Mouse (Mus musculus) hindbrain, embryonic 15.5 days (tissue): Measurements from ENCODE around the gene Prkd2. TPM values are rescaled to one million over a fixed set of nuclear protein-coding genes. Genes with fewer than 3 reads are reported as not detected.

Source experiments
- ATAC-seq: fragments of 200-750 bp; cut with Nextera tagmentation; 2 replicates; pipeline ENCODE4 v1.8.0; 2017; ENCODE audit warnings: low read depth, moderate number of reproducible peaks, moderate TSS enrichment; ENCODE audit not compliant: low FRiP score
- H3K27ac ChIP-seq: fragments of 300-500 bp; sonication (generic); replicated peaks from 2 replicates; pipeline ENCODE4 v1.5.1; 2015; ENCODE audit warnings: mild to moderate bottlenecking, inconsistent platforms
- H3K27me3 ChIP-seq: fragments of 300-500 bp; sonication (generic); 2 replicates; pipeline ENCODE4 v1.6.1; 2015; ENCODE audit warnings: control low read depth, inconsistent platforms
- H3K36me3 ChIP-seq: fragments of 300-500 bp; sonication (generic); 2 replicates; pipeline ENCODE4 v1.6.1; 2015; ENCODE audit warnings: control low read depth, inconsistent platforms
- H3K4me1 ChIP-seq: fragments of 300-500 bp; sonication (generic); replicated peaks from 2 replicates; pipeline ENCODE4 v1.6.1; 2015; ENCODE audit warnings: control low read depth, inconsistent platforms
- H3K4me2 ChIP-seq: fragments of 300-500 bp; sonication (generic); 2 replicates; pipeline ENCODE4 v1.6.1; 2015; ENCODE audit warnings: moderate library complexity, mild to moderate bottlenecking, inconsistent platforms
- H3K4me3 ChIP-seq: fragments of 300-500 bp; sonication (generic); 2 replicates; pipeline ENCODE4 v1.5.1; 2015; ENCODE audit warnings: mild to moderate bottlenecking, inconsistent platforms
- H3K9ac ChIP-seq: fragments of 300-500 bp; sonication (generic); 2 replicates; pipeline ENCODE4 v1.6.1; 2015; ENCODE audit warnings: inconsistent platforms
- H3K9me3 ChIP-seq: fragments of 300-500 bp; sonication (generic); 2 replicates; pipeline ENCODE4 v1.6.1; 2016; ENCODE audit warnings: control low read depth, inconsistent platforms
- whole genome bisulfite sequencing: fragments of 180-500 bp; shearing (Covaris S2); methylation state at CpG from one replicate; pipeline ENCODE4 v1.1.7; 2015; 5-methylcytosine and 5-hydroxymethylcytosine counted together
- polyA plus RNA-seq: library from polyadenylated mRNA; unstranded; fragments of >200 nt; fragmentation: Nextera tagmentation; extraction: Ambion mirVana; gene quantifications from 2 replicates; pipeline ENCODE4 v1.2.1, GENCODE M21; 2015

Gene Prkd2
- polyA plus RNA-seq, 1 experiment from 2014 or later, result 6.7 TPM

- Histone ChIP-seq H3K27me3 (no peaks in the 10 kb centered on the region), H3K27ac (no peak overlapping the region), H3K36me3 (peaks cover 48% of the 10 kb centered on the region), H3K9ac (no peak overlapping the region), H3K4me2 (no peak overlapping the region), H3K4me3 (no peak overlapping the region), H3K9me3 (no peaks in the 10 kb centered on the region), H3K4me1 (peaks cover 37% of the 10 kb centered on the region)
- 90% methylated on average over 32 of the region's 32 CpGs for WGBS
- no peak for ATAC-seq
Measured at GRCm38 (mm10) chr7:16915461-16916340, 73.0 kb downstream of the Prkd2 start.

GRCm38 (mm10) chr7:16916342-16917265 is 73.9 kb downstream of the Prkd2 start:
- Histone ChIP-seq H3K4me3 (no peak overlapping the region), H3K4me1 (peaks cover 46% of the 10 kb centered on the region), H3K36me3 (peaks cover 48% of the 10 kb centered on the region), H3K9ac (no peak overlapping the region), H3K27me3 (no peaks in the 10 kb centered on the region), H3K4me2 (no peak overlapping the region), H3K27ac (no peak overlapping the region), H3K9me3 (no peaks in the 10 kb centered on the region)
- no peak for ATAC-seq
- 79% methylated on average over 29 of the region's 30 CpGs for WGBS

GRCm38 (mm10) chr7:16917447-16917846 is 74.7 kb downstream of the Prkd2 start:
- no peak for ATAC-seq
- Histone ChIP-seq H3K4me1 (peaks cover 55% of the 10 kb centered on the region), H3K9ac (no peak overlapping the region), H3K4me3 (no peak overlapping the region), H3K9me3 (no peaks in the 10 kb centered on the region), H3K27me3 (no peaks in the 10 kb centered on the region), H3K4me2 (no peak overlapping the region), H3K36me3 (peaks cover 48% of the 10 kb centered on the region), H3K27ac (no peak overlapping the region)
- 59% methylated on average over 11 of the region's 11 CpGs for WGBS

GRCm38 (mm10) chr7:16918014-16918413 is 75.3 kb downstream of the Prkd2 start:
- Histone ChIP-seq H3K9ac (no peak overlapping the region), H3K27me3 (no peaks in the 10 kb centered on the region), H3K27ac (peak overlapping the region; percentile 22; the same call in 1 of the 2 replicates), H3K9me3 (no peaks in the 10 kb centered on the region), H3K4me3 (no peak overlapping the region), H3K36me3 (peaks cover 48% of the 10 kb centered on the region), H3K4me1 (peaks cover 57% of the 10 kb centered on the region), H3K4me2 (no peak overlapping the region)
- WGBS, result 47% methylated on average over 9 of the region's 9 CpGs
- ATAC-seq, result no peak

- Histone ChIP-seq H3K27ac (0 out of 2 replicates have a peak overlapping the region, but pooled peaks have one; percentile 22), H3K4me2 (no peak overlapping the region), H3K9ac (no peak overlapping the region)
Measured at GRCm38 (mm10) chr7:16918670-16919069, 76.0 kb downstream of the Prkd2 start.

GRCm38 (mm10) chr7:16919395-16920149 is 76.9 kb downstream of the Prkd2 start:
- ATAC-seq, result no peak
- H3K4me2 ChIP-seq, result peak overlapping the region; percentile 89
- H3K36me3 ChIP-seq, result peaks cover 43% of the 10 kb centered on the region
- WGBS, result 76% methylated on average over 13 of the region's 13 CpGs
- no peaks in the 10 kb centered on the region for H3K9me3 ChIP-seq
- H3K9ac ChIP-seq, result peak overlapping the region; percentile 37
- peaks cover 58% of the 10 kb centered on the region for H3K4me1 ChIP-seq
- peak overlapping the region; percentile 88 for H3K4me3 ChIP-seq
- H3K27me3 ChIP-seq, result no peaks in the 10 kb centered on the region
- H3K27ac ChIP-seq, result 0 out of 2 replicates have a peak overlapping the region, but pooled peaks have one; percentile 16

More at GRCm38 (mm10) chr7:16918670-16919069, 76.0 kb downstream of the Prkd2 start:
- Histone ChIP-seq H3K36me3 (peaks cover 48% of the 10 kb centered on the region), H3K27me3 (no peaks in the 10 kb centered on the region), H3K4me3 (no peak overlapping the region), H3K9me3 (no peaks in the 10 kb centered on the region), H3K4me1 (peaks cover 57% of the 10 kb centered on the region)
- 76% methylated on average over 3 of the region's 3 CpGs for WGBS
- ATAC-seq, result no peak

Other genes with a start within 250 kb of the Prkd2 start
- gene Arhgap35, start 227.9 kb upstream of the Prkd2 start, polyA plus RNA-seq, result 33.0 and 33.8 TPM in 2 replicates
- gene Ceacam15, start 167.2 kb upstream of the Prkd2 start, polyA plus RNA-seq, result not detected in 2 replicates
- gene Ceacam9, start 121.0 kb upstream of the Prkd2 start, polyA plus RNA-seq, result 0.14 TPM in 1 of 2 replicates, not detected in the other
- gene Ap2s1, start 104.5 kb upstream of the Prkd2 start, polyA plus RNA-seq, result 444 and 451 TPM in 2 replicates
- gene Slc1a5, start 61.6 kb upstream of the Prkd2 start, polyA plus RNA-seq, result 11.6 and 13.7 TPM in 2 replicates
- gene Strn4, start 27.0 kb upstream of the Prkd2 start, polyA plus RNA-seq, result 171 and 184 TPM in 2 replicates
- 46.5 and 50.9 TPM in 2 replicates for gene Fkrp, start 26.2 kb upstream of the Prkd2 start, polyA plus RNA-seq
- 5.1 and 5.6 TPM in 2 replicates for gene Dact3, start 32.4 kb downstream of the Prkd2 start, polyA plus RNA-seq
- 1.3 and 5.3 TPM in 2 replicates for gene Gng8, start 48.9 kb downstream of the Prkd2 start, polyA plus RNA-seq
- gene Ptgir, start 63.6 kb downstream of the Prkd2 start, polyA plus RNA-seq, result 0.13 and 0.52 TPM in 2 replicates
- gene Calm3, start 81.2 kb downstream of the Prkd2 start, polyA plus RNA-seq, result 382 and 391 TPM in 2 replicates
- 142 and 150 TPM in 2 replicates for gene Pnmal2, start 101.8 kb downstream of the Prkd2 start, polyA plus RNA-seq
- 52.6 and 57.5 TPM in 2 replicates for gene Pnmal1, start 116.8 kb downstream of the Prkd2 start, polyA plus RNA-seq
- gene Gm42372, start 140.2 kb downstream of the Prkd2 start, polyA plus RNA-seq, result 5.9 and 6.0 TPM in 2 replicates
- gene Ccdc8, start 149.8 kb downstream of the Prkd2 start, polyA plus RNA-seq, result 7.4 and 7.7 TPM in 2 replicates
- 125 and 136 TPM in 2 replicates for gene Ppp5c, start 185.0 kb downstream of the Prkd2 start, polyA plus RNA-seq
- 5.4 and 6.9 TPM in 2 replicates for gene Hif3a, start 219.5 kb downstream of the Prkd2 start, polyA plus RNA-seq
- gene Psg16, start 231.1 kb downstream of the Prkd2 start, polyA plus RNA-seq, result 4.2 and 4.7 TPM in 2 replicates